Mouse (Mus musculus): ENCODE measurements around the gene Ly6c2. TPM values are rescaled to one million over a fixed set of nuclear protein-coding genes. Genes with fewer than 3 reads are reported as not detected.
"Not testable (repeated sequence)": the region's sequence is repeated elsewhere in the genome, so short reads cannot be mapped to it uniquely, and the experiment has no call there.

Gene Ly6c2
- polyA plus RNA-seq, 1 experiment from 2014 or later: 0.13 TPM

GRCm38 (mm10) chr15:75062030-75062574 is 49.7 kb downstream of the Ly6c2 start:
- H3K4me2 ChIP-seq (ENCODE audit: low read depth, severe bottlenecking); H3K27ac ChIP-seq (replicated peaks; ENCODE audit: low read depth, low read length); H3K36me3 ChIP-seq (ENCODE audit: control insufficient read depth, insufficient read depth, low read length); H3K4me3 ChIP-seq (ENCODE audit: low read depth, low read length); H3K4me1 ChIP-seq (ENCODE audit: control insufficient read depth, insufficient read depth, low read length); H3K27me3 ChIP-seq (ENCODE audit: control insufficient read depth, insufficient read depth, low read length); ATAC-seq (ENCODE audit: insufficient number of reproducible peaks, low FRiP score, low TSS enrichment, low read depth); H3K9ac ChIP-seq (ENCODE audit: low read length); H3K9me3 ChIP-seq (ENCODE audit: control insufficient read depth, low read length): not testable (repeated sequence)
- DNase-seq (ENCODE audit: low spot score): peak; percentile 79
- WGBS: 34% methylated on average over 6 of the region's 6 CpGs

GRCm38 (mm10) chr15:75060505-75060904 is 51.3 kb downstream of the Ly6c2 start:
- no peak overlapping the region for H3K27ac ChIP-seq (replicated peaks; ENCODE audit: low read depth, low read length)
- H3K36me3 ChIP-seq (ENCODE audit: control insufficient read depth, insufficient read depth, low read length): no peaks in the 10 kb centered on the region
- H3K4me1 ChIP-seq (ENCODE audit: control insufficient read depth, insufficient read depth, low read length): no peaks in the 10 kb centered on the region
- H3K4me3 ChIP-seq (ENCODE audit: low read depth, low read length): no peak overlapping the region
- peak; percentile 43 for DNase-seq (ENCODE audit: low spot score)
- no peaks in the 10 kb centered on the region for H3K9me3 ChIP-seq (ENCODE audit: control insufficient read depth, low read length)
- no peak overlapping the region for H3K9ac ChIP-seq (ENCODE audit: low read length)
- H3K27me3 ChIP-seq (ENCODE audit: control insufficient read depth, insufficient read depth, low read length): no peaks in the 10 kb centered on the region
- ATAC-seq (ENCODE audit: insufficient number of reproducible peaks, low FRiP score, low TSS enrichment, low read depth): no peak
- no peak overlapping the region for H3K4me2 ChIP-seq (ENCODE audit: low read depth, severe bottlenecking)

Other genes with a start within 250 kb of the Ly6c2 start
- gene 2010109I03Rik, start 214.9 kb downstream of the Ly6c2 start, polyA plus RNA-seq (2014; fragmentation: Nextera tagmentation; extraction: Ambion mirVana): not detected in 2 replicates
- not detected in 2 replicates for gene Ly6i, start 128.5 kb downstream of the Ly6c2 start, polyA plus RNA-seq (2014; fragmentation: Nextera tagmentation; extraction: Ambion mirVana)
- 0.33 and 0.69 TPM in 2 replicates for gene Ly6a, start 113.9 kb downstream of the Ly6c2 start, polyA plus RNA-seq (2014; fragmentation: Nextera tagmentation; extraction: Ambion mirVana)
- 2.8 and 3.0 TPM in 2 replicates for gene Ly6c1, start 63.1 kb downstream of the Ly6c2 start, polyA plus RNA-seq (2014; fragmentation: Nextera tagmentation; extraction: Ambion mirVana)
- not detected in 2 replicates for gene Ly6g, start 43.3 kb upstream of the Ly6c2 start, polyA plus RNA-seq (2014; fragmentation: Nextera tagmentation; extraction: Ambion mirVana)
- not detected in 2 replicates for gene BC025446, start 104.4 kb upstream of the Ly6c2 start, polyA plus RNA-seq (2014; fragmentation: Nextera tagmentation; extraction: Ambion mirVana)
- gene Ly6f, start 156.5 kb upstream of the Ly6c2 start, polyA plus RNA-seq (2014; fragmentation: Nextera tagmentation; extraction: Ambion mirVana): not detected in 2 replicates